Mouse (Mus musculus): ENCODE measurements at regions not wholly inside any gene's neighbourhood (a gene's known extent, or its start where the extent isn't known, plus 50 kb on each side); places are given as distances from the start of the nearest gene placed in this dataset.

DNA sequence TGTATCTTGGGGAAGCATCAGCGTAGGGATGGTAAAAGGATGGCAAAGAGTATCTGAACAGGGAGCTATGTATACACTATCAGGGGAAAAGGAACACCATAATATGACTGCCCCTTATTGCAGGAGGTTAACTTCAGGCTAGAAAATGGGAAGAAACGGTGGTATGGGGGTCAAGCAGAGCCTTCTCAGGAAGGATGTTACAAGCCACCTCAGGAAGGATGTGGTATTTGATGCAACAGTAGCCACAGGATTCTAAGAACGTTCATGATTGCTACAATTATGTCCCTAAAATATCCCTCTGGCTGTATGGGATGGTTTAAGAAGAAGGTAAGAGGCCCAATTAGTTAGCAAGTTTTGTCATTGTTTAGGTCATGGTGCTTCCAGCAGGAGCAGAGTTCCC is 249.5 kb downstream of the Inhba start:
- TF ChIP-seq CTCF (IDR thresholded peaks at IDR 0.05; ENCODE audit: control insufficient read depth, insufficient read depth, low read length) (no peak), POLR2A (IDR thresholded peaks at IDR 0.05; ENCODE audit: borderline replicate concordance, control insufficient read depth, low read depth, low read length) (no peak)

Data from bone marrow, adult 2 months (tissue).